Mouse (Mus musculus) effector memory CD4-positive, alpha-beta T cell, adult 7 months (primary cell): ENCODE results near the gene Ccl4. TPM values are rescaled to one million over a fixed set of nuclear protein-coding genes. Genes with fewer than 3 reads are reported as not detected.

Experiments
- polyA plus RNA-seq: library from polyadenylated mRNA; unstranded; fragments of 100-300 nt; shearing (Covaris generic); gene quantifications from one replicate; pipeline ENCODE4 v1.2.1, GENCODE M21; 2017

Gene Ccl4
- 203 TPM for polyA plus RNA-seq

DNA sequence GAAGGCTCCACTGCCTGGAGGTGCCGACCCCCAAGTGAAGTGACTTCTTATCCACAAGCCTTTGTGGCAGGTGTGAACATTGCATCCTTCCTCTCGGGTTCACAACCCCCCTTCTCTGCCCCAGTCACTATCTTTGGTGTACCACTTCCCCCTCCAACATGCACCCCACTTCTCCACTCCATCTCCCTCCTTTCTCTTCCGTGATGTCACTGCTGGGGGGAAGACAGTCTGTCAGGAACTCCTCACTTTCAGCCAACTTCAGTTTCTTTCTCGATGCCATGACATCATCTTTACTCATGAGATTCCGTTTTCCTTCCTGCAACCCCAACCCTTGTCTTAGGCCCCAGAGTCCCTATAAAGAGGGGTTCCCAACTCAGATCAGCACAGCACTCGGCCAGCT is at the start of gene Ccl4:
TSS of gene Ccl4 (plus strand) at position 381 of the 400 bp plus-strand sequence.

GRCm38 (mm10) chr11:83645521-83645920 is 16.9 kb upstream of the Ccl4 start, which contains the start of gene Rpl9-ps1:
Gene Rpl9-ps1 (minus strand): TSS chr11:83645621.

DNA sequence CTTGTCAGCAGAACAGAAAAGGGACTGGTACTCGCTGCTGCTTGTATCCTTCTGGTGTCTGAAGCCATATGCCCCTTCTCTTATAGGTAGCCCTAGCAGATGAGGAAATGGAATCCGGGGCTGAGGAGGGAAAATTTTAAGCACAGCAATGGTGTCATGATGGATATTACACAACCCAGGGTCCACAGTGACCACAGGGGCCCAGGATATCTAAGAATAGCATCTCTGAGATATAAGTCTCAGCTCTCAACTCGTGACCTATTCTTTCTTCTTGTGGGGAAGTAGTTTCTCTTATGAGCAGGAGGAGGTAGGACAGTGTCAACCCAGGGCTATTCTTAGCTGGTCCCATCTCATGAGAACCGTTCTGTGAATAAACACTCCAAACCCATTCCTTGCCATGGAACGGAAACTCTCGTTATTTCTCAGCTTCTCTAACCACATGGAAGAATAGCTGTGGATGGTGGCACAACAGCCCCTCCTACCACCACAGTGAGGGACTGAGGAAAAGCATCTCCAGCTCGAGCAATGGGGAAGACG is 13.0 kb upstream of the Ccl4 start, which contains the start of gene Ccl3:
TSS of gene Ccl3 (minus strand) at position 51 of the 537 bp plus-strand sequence.

GRCm38 (mm10) chr11:83703705-83704104 is 41.3 kb downstream of the Ccl4 start, which contains the start of gene Wfdc17:
Gene Wfdc17 (plus strand): TSS chr11:83703991.

DNA sequence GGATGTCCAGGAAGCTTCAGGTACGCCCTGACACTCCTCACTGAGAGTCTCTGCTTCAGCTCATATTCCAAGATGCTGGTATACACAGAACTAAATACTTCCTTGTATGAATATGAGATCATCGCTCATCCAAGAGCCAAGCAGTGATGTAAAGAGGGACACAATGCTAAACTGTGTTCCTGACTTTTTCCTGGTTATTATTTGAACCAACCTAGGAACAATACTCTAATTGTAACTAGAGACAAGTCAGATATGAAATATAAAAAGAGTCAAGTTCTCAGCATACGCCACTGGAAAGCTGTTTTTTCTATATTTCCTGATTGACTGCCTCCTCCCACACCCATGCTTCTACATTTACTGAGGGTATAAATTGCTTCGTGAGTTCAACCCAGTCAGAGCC is 46.3 kb downstream of the Ccl4 start, which contains the start of gene Wfdc18:
TSS of gene Wfdc18 (plus strand) at position 301 of the 400 bp plus-strand sequence.

Other genes with a start within 250 kb of the Ccl4 start
- gene Gas2l2, start 233.1 kb upstream of the Ccl4 start, polyA plus RNA-seq, result 0.29 TPM
- 1.1 TPM for gene 1700020L24Rik, start 224.9 kb upstream of the Ccl4 start, polyA plus RNA-seq
- gene Mmp28, start 199.5 kb upstream of the Ccl4 start, polyA plus RNA-seq, result not detected
- 21.3 TPM for gene Taf15, start 189.5 kb upstream of the Ccl4 start, polyA plus RNA-seq
- 1.3 TPM for gene Heatr9, start 140.4 kb upstream of the Ccl4 start, polyA plus RNA-seq
- gene Ccl5, start 132.1 kb upstream of the Ccl4 start, polyA plus RNA-seq, result 3,826 TPM
- 1.7 TPM for gene Ccl9, start 83.9 kb upstream of the Ccl4 start, polyA plus RNA-seq
- gene Ccl6, start 69.5 kb upstream of the Ccl4 start, polyA plus RNA-seq, result not detected
- not detected for gene Rpl9-ps1, start 17.0 kb upstream of the Ccl4 start, polyA plus RNA-seq
- gene Ccl3, start 13.2 kb upstream of the Ccl4 start, polyA plus RNA-seq, result 45.8 TPM
- gene Wfdc17, start 41.4 kb downstream of the Ccl4 start, polyA plus RNA-seq, result not detected
- gene Wfdc18, start 46.4 kb downstream of the Ccl4 start, polyA plus RNA-seq, result not detected
- not detected for gene Wfdc21, start 84.4 kb downstream of the Ccl4 start, polyA plus RNA-seq
- 24.5 TPM for gene Heatr6, start 91.1 kb downstream of the Ccl4 start, polyA plus RNA-seq
- 0.32 TPM for gene Hnf1b, start 187.5 kb downstream of the Ccl4 start, polyA plus RNA-seq